Mouse (Mus musculus) heart, postnatal 10 days (tissue): ENCODE results near the gene Myh7b. TPM values are rescaled to one million over a fixed set of nuclear protein-coding genes. Genes with fewer than 3 reads are reported as not detected.

Source experiments
- DNase-seq, 2 experiments: peaks; one replicate each; pipeline ENCODE4 v3.0.0; 2021
- intact Hi-C: fragments of 180-260 bp; cut with DNase I; formaldehyde crosslinking; loops from one replicate; pipeline ENCODE4 v1.15.1; 2025
- microRNA-seq, 2 experiments: library from miRNA; unstranded; fragments of <30 nt; microRNA quantifications; one replicate each; pipeline ENCODE4 v1.2.0; 2022
- total RNA-seq, 2 experiments: library from RNA; stranded (reverse); gene quantifications; 2 replicates each; pipeline ENCODE4 v1.2.3; 2021

The Myh7b gene
- total RNA-seq, 2 experiments from 2014 or later: 47.8 to 56.4 TPM

DNA sequence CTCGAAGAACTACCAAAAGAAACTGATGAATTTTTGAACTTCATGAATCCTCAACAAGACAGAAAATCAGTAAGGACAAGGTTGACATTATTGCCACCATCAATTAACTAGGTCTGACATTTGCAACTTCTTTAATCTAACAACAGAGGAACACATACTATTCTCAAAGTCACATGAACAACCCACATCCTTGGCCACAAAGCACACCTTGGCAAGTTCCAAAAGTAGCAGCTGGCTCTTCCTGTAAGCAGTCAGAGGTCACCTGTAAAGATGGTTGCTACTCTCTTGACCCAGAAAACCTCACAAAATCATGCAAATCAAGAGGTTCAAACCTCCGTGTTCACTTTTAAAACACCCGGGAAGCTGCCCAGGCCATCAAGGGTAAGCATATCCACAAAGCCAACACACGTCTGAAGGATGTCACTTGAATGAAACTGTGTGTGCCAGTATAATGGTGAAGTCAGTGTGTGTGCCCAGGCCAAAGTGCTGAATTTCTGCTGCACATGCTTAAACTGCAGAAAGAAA lies 68.6 kb downstream of the Myh7b start:
- no peak for DNase-seq
- intact Hi-C loops: no loop called here

DNA sequence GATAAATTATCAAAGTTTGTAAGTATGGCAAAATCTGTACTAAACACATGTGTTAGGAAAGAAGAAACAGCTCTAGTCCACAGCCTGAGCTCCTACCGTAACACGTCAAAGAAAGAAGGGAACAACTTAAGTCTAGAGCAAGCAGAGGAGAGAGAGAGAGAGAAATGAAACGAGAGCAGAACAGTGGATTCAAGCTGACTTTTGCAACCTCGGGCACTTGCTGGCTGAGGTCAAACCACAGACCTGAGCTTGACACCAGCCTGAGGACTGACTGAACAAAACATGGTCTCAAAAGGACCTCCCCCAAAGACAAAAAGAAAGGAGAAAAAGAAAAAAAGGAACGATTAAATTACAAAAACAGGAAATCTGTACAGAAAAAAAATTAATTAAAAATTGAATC lies 69.6 kb downstream of the Myh7b start:
- no peak for DNase-seq
- intact Hi-C loops: no loop called here

DNA sequence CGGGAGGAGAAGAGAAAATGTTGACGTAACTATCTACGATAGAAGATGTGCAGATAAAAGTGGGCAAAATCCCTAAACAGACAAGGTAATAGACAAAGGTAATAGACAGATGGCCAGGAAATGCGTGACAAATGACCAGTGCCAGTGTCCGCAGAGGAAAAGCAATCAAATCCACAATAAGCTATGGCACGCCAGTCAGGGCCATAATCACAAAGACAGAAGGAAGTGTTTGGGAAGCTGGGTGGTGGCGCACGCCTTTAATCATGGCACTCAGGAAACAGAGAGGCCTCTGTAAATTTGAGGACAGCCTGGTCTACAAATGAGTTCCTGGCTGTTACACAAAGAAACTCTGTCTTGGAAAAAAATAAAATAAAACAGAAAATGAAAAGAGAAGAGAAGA lies 70.2 kb downstream of the Myh7b start:
- intact Hi-C loops: no loop called here
- no peak for DNase-seq

DNA sequence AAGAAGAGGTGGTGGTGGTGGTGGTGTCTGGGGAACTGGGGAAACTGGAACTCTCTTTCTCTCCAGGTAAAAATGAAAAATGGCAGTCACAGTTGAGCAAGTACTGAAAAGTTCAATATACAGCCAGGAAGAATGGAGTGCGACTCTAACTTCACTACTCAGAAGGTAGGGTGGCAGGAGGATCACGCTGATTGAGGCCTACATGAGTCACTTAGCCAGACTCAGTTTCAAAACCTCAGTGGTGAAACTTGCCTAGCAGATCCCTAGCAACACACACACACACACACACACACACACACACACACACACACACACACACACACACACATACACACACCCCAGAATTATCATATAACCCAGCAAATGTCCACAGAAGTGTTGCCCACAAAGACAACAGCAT lies 70.9 kb downstream of the Myh7b start:
- no peak for DNase-seq
- intact Hi-C loops: no loop called here

DNA sequence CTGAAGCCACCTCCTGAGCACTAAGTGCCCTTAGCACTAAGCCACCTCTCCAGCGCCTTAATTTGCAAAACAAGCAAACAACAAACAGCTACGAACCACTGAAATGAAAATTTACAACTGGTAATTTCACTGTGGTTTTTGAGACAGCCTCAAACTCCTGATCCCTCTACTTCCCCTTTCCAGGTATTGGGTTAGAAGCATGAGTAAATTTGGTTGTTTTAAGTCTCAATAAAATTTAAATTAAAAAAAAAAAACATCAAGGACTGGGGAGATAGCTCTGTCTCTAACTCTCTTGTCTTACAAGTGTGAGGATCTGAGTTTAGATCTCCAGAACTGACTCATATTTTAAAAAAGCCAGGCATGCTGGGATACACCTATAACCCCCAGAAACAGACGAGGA lies 72.1 kb downstream of the Myh7b start:
- intact Hi-C loops: no loop called here
- DNase-seq: no peak

DNA sequence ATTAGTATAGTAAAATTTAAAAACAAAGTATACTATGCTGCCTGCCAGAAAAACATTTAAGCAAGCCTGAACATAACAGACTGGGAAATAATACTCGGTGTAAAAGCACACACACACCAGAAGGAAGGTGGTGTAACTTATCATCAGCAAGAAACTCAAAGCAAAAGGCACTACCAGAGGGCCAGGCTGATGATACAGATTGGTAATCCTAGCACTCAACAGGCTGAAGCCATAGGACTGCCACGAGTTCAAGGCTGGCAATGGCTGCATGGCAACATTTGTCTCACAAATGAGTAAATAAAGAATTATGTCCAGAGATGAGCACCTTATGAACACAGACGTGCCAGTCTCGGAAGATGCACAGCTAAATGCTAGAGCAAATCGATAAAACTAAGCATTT lies 72.8 kb downstream of the Myh7b start:
- no peak for DNase-seq
- intact Hi-C loops: no loop called here

Small RNAs within 50 kb of the gene (microRNA-seq; reads per million reads assigned to microRNA genes)
- gene Mir499: 8,060 to 11,268 reads per million in 2 experiments

Other genes with a start within 250 kb of the Myh7b start
- gene Trp53inp2, start 230.2 kb upstream of the Myh7b start, total RNA-seq: 100 to 1,000 TPM; 574 to 575 TPM
- gene Ncoa6, start 137.3 kb upstream of the Myh7b start, total RNA-seq: 10 to 100 TPM; 40.5 to 40.7 TPM
- gene Acss2, start 93.3 kb upstream of the Myh7b start, total RNA-seq: 10 to 100 TPM; 26.8 to 27.8 TPM
- 1 to 10 TPM in 1 of 2 experiments, under 1 TPM in 1; 0.98 to 1.8 TPM for gene Ggt7, start 93.0 kb upstream of the Myh7b start, total RNA-seq
- gene Gss, start 18.4 kb upstream of the Myh7b start, total RNA-seq: 10 to 100 TPM; 14.1 to 17.7 TPM
- gene Trpc4ap, start 81.2 kb downstream of the Myh7b start, total RNA-seq: 10 to 100 TPM; 83.1 to 89.9 TPM
- 10 to 100 TPM; 11.1 to 12.3 TPM for gene Edem2, start 118.3 kb downstream of the Myh7b start, total RNA-seq
- not detected for gene Gm17581, start 124.7 kb downstream of the Myh7b start, total RNA-seq
- gene Procr, start 139.9 kb downstream of the Myh7b start, total RNA-seq: 1 to 10 TPM; 4.3 to 6.8 TPM
- gene Mmp24, start 164.1 kb downstream of the Myh7b start, total RNA-seq: under 1 TPM in 1 of 2 experiments, not detected in 1; 0.07 TPM
- gene BC029722, start 208.2 kb downstream of the Myh7b start, total RNA-seq: 10 to 100 TPM; 16.3 to 16.8 TPM
- 10 to 100 TPM; 77.5 to 79.5 TPM for gene Eif6, start 215.7 kb downstream of the Myh7b start, total RNA-seq
- not detected for gene Fam83c, start 223.6 kb downstream of the Myh7b start, total RNA-seq